Mouse (Mus musculus): ENCODE data around the gene Pofut1. TPM values are rescaled to one million over a fixed set of nuclear protein-coding genes. Genes with fewer than 3 reads are reported as not detected.
A peak's percentile ranks its signal among the peaks of the same experiment; 100 is the strongest.

The Pofut1 gene
- total and polyA plus RNA-seq, 3 experiments, result 12.1 to 13.3 (median 12.6) TPM

DNA sequence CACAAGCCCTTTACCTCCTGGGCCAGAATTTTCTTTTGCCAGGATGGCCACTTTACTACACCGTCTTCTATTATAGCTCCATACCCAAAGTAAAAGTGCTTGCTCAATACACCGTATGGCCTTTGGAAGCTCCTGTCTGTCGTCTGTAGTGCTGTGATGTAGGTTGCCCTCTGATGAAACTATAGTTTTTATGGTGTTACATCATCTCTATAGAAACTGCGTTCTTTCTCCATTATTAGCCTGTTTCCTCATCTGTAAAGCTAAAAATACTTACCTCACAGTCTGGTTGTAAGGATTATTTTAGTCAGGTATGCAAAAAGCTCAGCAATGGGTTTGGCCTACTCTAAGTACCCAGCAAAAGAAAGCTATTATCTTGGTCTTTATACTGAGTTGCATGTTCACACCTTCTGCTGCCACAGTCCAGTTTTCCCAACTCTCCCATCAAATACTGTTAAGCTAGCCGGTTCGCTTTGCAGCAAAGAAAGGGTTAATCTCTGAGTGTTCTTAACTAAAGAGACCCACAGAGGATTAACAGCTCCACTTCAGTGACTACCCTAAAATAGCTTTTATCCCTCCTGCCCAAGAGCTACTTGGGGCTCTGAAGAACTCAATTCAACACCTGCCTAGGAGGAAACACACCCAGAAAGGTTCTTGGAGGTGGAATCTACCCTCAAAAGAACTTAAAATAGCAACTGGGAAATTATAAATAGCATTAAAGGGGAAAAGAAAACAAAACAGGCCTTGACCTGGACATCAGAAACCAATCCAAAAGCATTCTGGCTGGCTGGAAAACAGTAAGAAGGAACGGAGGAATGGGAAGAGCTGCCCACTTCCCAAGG lies 2.1 kb upstream of the Pofut1 start:
- peak overlapping the region; percentile 73 for H3K4me3 ChIP-seq
- 45% methylated on average over 7 of the region's 7 CpGs for WGBS
- intact Hi-C loops (cut with DNase I), result no loop called here
- peak overlapping the region; percentile 2; the same call in 1 of the 2 replicates for H3K9ac ChIP-seq (ENCODE audit: low read depth, low read length)
- H3K27me3 ChIP-seq (ENCODE audit: control insufficient read depth, insufficient read depth, low read length), result no peaks in the 10 kb centered on the region
- TF ChIP-seq EP300 (IDR thresholded peaks at IDR 0.05; ENCODE audit: insufficient read depth, low read depth, low read length) (no peak), CTCF (IDR thresholded peaks at IDR 0.05) (no peak), POLR2A (IDR thresholded peaks at IDR 0.05; ENCODE audit: insufficient read depth, low read depth, low read length) (no peak)
- H3K4me1 ChIP-seq (ENCODE audit: control insufficient read depth, insufficient read depth, low read length), result peaks cover 5% of the 10 kb centered on the region
- H3K27ac ChIP-seq, result peak overlapping the region; percentile 61
- DNase-seq, result no peak
- peaks cover 16% of the 10 kb centered on the region for H3K36me3 ChIP-seq (ENCODE audit: control insufficient read depth, insufficient read depth, low read length)
- peaks cover 5% of the 10 kb centered on the region; the same call in 1 of the 2 replicates for H3K79me2 ChIP-seq (replicated peaks; ENCODE audit: control insufficient read depth, insufficient read depth, low read length)

DNA sequence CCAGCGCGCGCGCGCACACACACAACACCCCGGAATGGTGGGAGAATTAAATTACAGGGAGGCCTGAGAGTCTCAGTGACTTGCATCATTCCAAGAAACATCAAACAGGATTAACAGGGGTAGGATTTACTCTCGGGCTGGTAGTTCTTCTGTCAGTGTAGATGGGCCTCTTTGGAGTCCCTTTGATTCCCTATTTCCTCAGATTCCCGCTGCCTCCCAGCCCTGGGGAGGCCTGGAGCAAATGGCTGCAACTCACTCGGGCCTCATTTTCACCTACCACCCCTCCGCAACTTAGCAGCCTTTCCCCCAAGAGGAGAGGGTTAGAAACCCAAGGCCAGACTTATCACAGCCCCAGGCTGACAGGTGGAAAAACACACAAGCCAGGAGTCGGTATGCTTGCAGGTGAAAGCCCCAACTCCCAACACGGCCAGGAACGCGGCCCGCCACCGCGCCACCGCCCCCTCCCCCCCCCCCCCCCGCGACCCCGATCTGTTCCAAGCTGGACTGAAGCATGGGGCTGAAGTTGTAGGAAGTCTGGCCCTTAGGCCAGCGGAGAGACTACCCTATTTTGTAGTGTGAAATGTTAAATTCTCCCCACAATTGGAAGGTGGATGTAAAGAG lies 1.4 kb upstream of the Pofut1 start:
- peaks cover 16% of the 10 kb centered on the region for H3K36me3 ChIP-seq (ENCODE audit: control insufficient read depth, insufficient read depth, low read length)
- WGBS, result 9% methylated on average over 22 of the region's 22 CpGs
- no peaks in the 10 kb centered on the region for H3K27me3 ChIP-seq (ENCODE audit: control insufficient read depth, insufficient read depth, low read length)
- peak overlapping the region; percentile 73 for H3K4me3 ChIP-seq
- intact Hi-C loops (cut with DNase I), result loop anchor here (5.0 kb wide), 3 partner anchors 78 to 202 kb away; partner anchors contain the start of gene Tm9sf4
- DNase-seq, result no peak
- peaks cover 5% of the 10 kb centered on the region; the same call in 1 of the 2 replicates for H3K79me2 ChIP-seq (replicated peaks; ENCODE audit: control insufficient read depth, insufficient read depth, low read length)
- TF ChIP-seq POLR2A (IDR thresholded peaks at IDR 0.05; ENCODE audit: insufficient read depth, low read depth, low read length) (no peak), EP300 (IDR thresholded peaks at IDR 0.05; ENCODE audit: insufficient read depth, low read depth, low read length) (no peak), CTCF (IDR thresholded peaks at IDR 0.05) (no peak)
- H3K9ac ChIP-seq (ENCODE audit: low read depth, low read length), result peak overlapping the region; percentile 99
- peaks cover 5% of the 10 kb centered on the region for H3K4me1 ChIP-seq (ENCODE audit: control insufficient read depth, insufficient read depth, low read length)
- H3K27ac ChIP-seq, result peak overlapping the region; percentile 90

DNA sequence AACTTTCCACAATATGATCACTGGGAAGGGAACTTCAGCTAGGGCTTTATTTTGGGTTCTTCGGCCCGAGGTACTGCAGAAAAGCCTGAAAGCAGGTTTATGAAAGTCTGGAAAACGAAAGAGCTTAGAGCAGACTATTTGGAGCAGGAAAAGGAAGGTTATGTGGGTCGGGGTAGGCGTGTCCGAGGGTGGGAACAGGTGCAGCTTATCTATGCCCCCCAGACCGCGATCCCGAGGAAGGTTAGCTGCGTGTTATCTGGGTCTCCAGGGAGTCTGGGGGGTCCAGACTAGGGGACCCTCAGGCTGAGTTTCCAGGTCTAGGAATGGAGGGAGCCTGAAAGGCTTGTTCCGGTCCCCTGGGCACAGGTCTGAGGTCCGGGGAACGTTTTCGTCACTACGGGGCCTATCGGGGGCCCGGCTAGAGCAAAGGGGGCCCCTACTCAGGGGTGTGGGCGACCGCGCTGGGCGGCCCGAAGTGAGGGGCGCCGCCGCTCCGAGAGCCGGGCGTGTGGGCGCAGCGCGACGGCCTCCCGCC lies 565 bp upstream of the Pofut1 start:
- intact Hi-C loops (cut with DNase I), result loop anchor here (1.0 to 5.0 kb wide), 4 partner anchors 78 to 202 kb away; partner anchors contain the start of gene Tm9sf4

DNA sequence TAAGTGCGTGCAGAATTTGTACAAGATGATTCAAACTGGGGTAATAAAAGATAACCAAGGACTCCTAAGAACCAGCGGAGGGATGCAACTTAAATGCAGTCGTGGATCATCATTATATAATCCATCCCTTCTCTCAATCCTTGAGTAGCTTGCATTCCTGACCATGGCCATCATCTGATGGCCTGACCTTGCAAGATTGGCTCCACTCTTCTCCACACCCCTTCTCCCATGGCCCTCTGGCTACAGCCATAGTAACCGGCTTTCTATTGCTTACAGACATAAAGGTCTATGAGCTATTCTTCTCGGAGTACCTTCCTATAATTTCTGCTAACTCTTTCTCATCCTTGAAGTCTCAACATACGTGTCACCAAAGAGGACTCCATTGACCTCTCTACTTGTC lies 823 bp downstream of the Pofut1 start:
- 67% methylated on average over 6 of the region's 6 CpGs for WGBS
- Histone ChIP-seq H3K9ac (ENCODE audit: low read depth, low read length) (no peak overlapping the region), H3K4me3 (peak overlapping the region; percentile 73), H3K79me2 (replicated peaks; ENCODE audit: control insufficient read depth, insufficient read depth, low read length) (peaks cover 2% of the 10 kb centered on the region; the same call in 1 of the 2 replicates), H3K27ac (no peak overlapping the region), H3K36me3 (ENCODE audit: control insufficient read depth, insufficient read depth, low read length) (peaks cover 14% of the 10 kb centered on the region), H3K4me1 (ENCODE audit: control insufficient read depth, insufficient read depth, low read length) (peaks cover 4% of the 10 kb centered on the region), H3K27me3 (ENCODE audit: control insufficient read depth, insufficient read depth, low read length) (no peaks in the 10 kb centered on the region)
- TF ChIP-seq EP300 (IDR thresholded peaks at IDR 0.05; ENCODE audit: insufficient read depth, low read depth, low read length), result no peak
- TF ChIP-seq POLR2A (IDR thresholded peaks at IDR 0.05; ENCODE audit: insufficient read depth, low read depth, low read length), result no peak
- TF ChIP-seq CTCF (IDR thresholded peaks at IDR 0.05), result no peak
- DNase-seq, result no peak
- intact Hi-C loops (cut with DNase I), result loop anchor here (2.0 to 5.0 kb wide), 4 partner anchors 49 to 200 kb away; partner anchors contain the start of genes Kif3b and Tm9sf4

More for the DNA sequence above, 565 bp upstream of the Pofut1 start:
- no peaks in the 10 kb centered on the region for H3K27me3 ChIP-seq (ENCODE audit: control insufficient read depth, insufficient read depth, low read length)
- peak overlapping the region; percentile 90 for H3K27ac ChIP-seq
- TF ChIP-seq EP300 (IDR thresholded peaks at IDR 0.05; ENCODE audit: insufficient read depth, low read depth, low read length), result no peak
- peak overlapping the region; percentile 73 for H3K4me3 ChIP-seq
- DNase-seq, result no peak
- H3K36me3 ChIP-seq (ENCODE audit: control insufficient read depth, insufficient read depth, low read length), result peaks cover 16% of the 10 kb centered on the region
- WGBS, result under 1% methylated on average over 33 of the region's 33 CpGs
- H3K79me2 ChIP-seq (replicated peaks; ENCODE audit: control insufficient read depth, insufficient read depth, low read length), result peaks cover 5% of the 10 kb centered on the region; the same call in 1 of the 2 replicates
- H3K4me1 ChIP-seq (ENCODE audit: control insufficient read depth, insufficient read depth, low read length), result peaks cover 5% of the 10 kb centered on the region
- H3K9ac ChIP-seq (ENCODE audit: low read depth, low read length), result peak overlapping the region; percentile 99

DNA sequence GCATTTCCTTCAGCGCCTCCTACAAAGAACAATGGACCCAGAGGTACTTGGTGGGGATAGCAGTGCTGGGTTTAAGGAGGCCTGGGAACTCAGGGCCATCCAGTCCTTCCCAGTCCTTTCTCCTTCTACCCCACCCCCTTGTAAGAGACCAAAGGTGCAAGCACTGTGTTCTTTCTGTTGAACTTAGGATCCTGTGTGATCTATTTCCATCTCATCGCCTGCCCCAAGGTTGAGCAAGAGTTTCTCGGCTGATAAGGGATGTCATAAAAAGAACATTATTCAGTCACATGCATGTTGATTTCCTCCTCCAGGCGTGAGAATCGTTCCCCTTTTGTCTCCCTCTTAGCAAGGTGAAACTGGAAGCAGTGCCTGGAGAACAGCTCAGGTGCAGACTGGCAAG lies 8.4 kb downstream of the Pofut1 start:
- H3K27ac ChIP-seq, result no peak overlapping the region
- H3K9ac ChIP-seq (ENCODE audit: low read depth, low read length), result no peak overlapping the region
- no peaks in the 10 kb centered on the region; the same call in 1 of the 2 replicates for H3K36me3 ChIP-seq (ENCODE audit: control insufficient read depth, insufficient read depth, low read length)
- H3K27me3 ChIP-seq (ENCODE audit: control insufficient read depth, insufficient read depth, low read length), result no peaks in the 10 kb centered on the region
- no peaks in the 10 kb centered on the region for H3K4me1 ChIP-seq (ENCODE audit: control insufficient read depth, insufficient read depth, low read length)
- intact Hi-C loops (cut with DNase I), result no loop called here
- DNase-seq, result no peak
- WGBS, result 55% methylated on average over 5 of the region's 5 CpGs
- H3K4me3 ChIP-seq, result no peak overlapping the region
- H3K79me2 ChIP-seq (replicated peaks; ENCODE audit: control insufficient read depth, insufficient read depth, low read length), result no peaks in the 10 kb centered on the region
- no peak for TF ChIP-seq EP300 (IDR thresholded peaks at IDR 0.05; ENCODE audit: insufficient read depth, low read depth, low read length)
- no peak for TF ChIP-seq CTCF (IDR thresholded peaks at IDR 0.05)
- TF ChIP-seq POLR2A (IDR thresholded peaks at IDR 0.05; ENCODE audit: insufficient read depth, low read depth, low read length), result no peak
